Mouse (Mus musculus): Measurements from ENCODE around the gene Stk17b.

DNA sequence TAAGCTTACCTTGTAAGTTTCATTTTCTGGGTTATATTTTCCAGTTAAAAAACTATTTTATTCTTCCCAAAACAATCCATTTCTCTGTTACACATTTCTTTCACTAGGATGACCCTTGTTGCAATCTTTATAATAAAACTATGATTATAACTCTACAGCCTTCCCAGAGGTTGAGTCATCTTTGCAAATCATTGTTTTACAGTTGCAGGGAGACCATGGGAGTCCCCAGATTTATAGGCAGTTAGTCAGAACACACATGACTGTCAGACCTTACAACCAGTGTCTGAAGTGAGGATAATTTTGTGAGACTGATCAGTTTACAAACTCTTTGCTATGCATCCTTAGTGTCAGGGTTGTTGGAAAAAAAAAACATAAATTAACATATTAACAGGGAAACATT is 63.7 kb downstream of the Stk17b start:
- TF ChIP-seq POLR2A (IDR thresholded peaks at IDR 0.05; ENCODE audit: borderline replicate concordance, control insufficient read depth, low read depth, low read length) (no peak), CTCF (IDR thresholded peaks at IDR 0.05; ENCODE audit: control insufficient read depth, insufficient read depth, low read length) (no peak)
